Mouse (Mus musculus) liver, embryonic 16.5 days (tissue): Measurements from ENCODE around the gene Tmem132b. TPM values are rescaled to one million over a fixed set of nuclear protein-coding genes. Genes with fewer than 3 reads are reported as not detected.

Experiments
- ATAC-seq: fragments of 200-750 bp; cut with Nextera tagmentation; 2 replicates; pipeline ENCODE4 v1.8.0; 2017; ENCODE audit warnings: low read depth, mild to moderate bottlenecking, moderate number of reproducible peaks, moderate library complexity
- H3K27ac ChIP-seq: fragments of 300-500 bp; sonication (generic); 2 replicates; pipeline ENCODE4 v1.5.1; 2014; ENCODE audit warnings: mild to moderate bottlenecking, low read length
- H3K27me3 ChIP-seq: fragments of 300-500 bp; sonication (generic); 2 replicates; pipeline ENCODE4 v1.6.1; 2014; ENCODE audit warnings: low read depth, low read length, mixed read lengths; ENCODE audit not compliant: control insufficient read depth, insufficient read depth
- H3K36me3 ChIP-seq: fragments of 300-500 bp; sonication (generic); 2 replicates; pipeline ENCODE4 v1.6.1; 2014; ENCODE audit warnings: mild to moderate bottlenecking; ENCODE audit not compliant: control insufficient read depth, insufficient read depth
- H3K4me1 ChIP-seq: fragments of 300-500 bp; sonication (generic); 2 replicates; pipeline ENCODE4 v1.6.1; 2014; ENCODE audit warnings: low read depth, low read length, mixed read lengths; ENCODE audit not compliant: control insufficient read depth
- H3K4me2 ChIP-seq: fragments of 300-500 bp; sonication (generic); 2 replicates; pipeline ENCODE4 v1.6.1; 2014; ENCODE audit warnings: low read depth, low read length, mixed read lengths
- H3K4me3 ChIP-seq: fragments of 300-500 bp; sonication (generic); 2 replicates; pipeline ENCODE4 v1.5.1; 2014; ENCODE audit warnings: low read depth, mild to moderate bottlenecking, low read length
- H3K9ac ChIP-seq: fragments of 300-500 bp; sonication (generic); 2 replicates; pipeline ENCODE4 v1.6.1; 2014; ENCODE audit warnings: low read depth, low read length
- H3K9me3 ChIP-seq: fragments of 300-500 bp; sonication (generic); replicated peaks from 2 replicates; pipeline ENCODE4 v1.6.1; 2016; ENCODE audit warnings: low read length; ENCODE audit not compliant: control insufficient read depth
- whole genome bisulfite sequencing: fragments of 180-500 bp; shearing (Covaris S2); extraction: QIAGEN DNeasy Blood & Tissue Kit; methylation state at CpG from one replicate; pipeline ENCODE4 v1.1.7; 2014; ENCODE audit not compliant: insufficient replicate concordance; 5-methylcytosine and 5-hydroxymethylcytosine counted together
- polyA plus RNA-seq: library from polyadenylated mRNA; unstranded; fragments of >200 nt; fragmentation: Nextera tagmentation; extraction: Ambion mirVana; gene quantifications from 2 replicates; pipeline ENCODE4 v1.2.1, GENCODE M21; 2015

Tmem132b gene
- polyA plus RNA-seq, 1 experiment from 2014 or later, result not detected

- H3K27ac ChIP-seq, result no peak overlapping the region
- H3K9ac ChIP-seq, result no peak overlapping the region
- H3K4me3 ChIP-seq, result no peak overlapping the region
- no peaks in the 10 kb centered on the region; the same call in 1 of the 2 replicates for H3K9me3 ChIP-seq
- ATAC-seq, result no peak
- H3K36me3 ChIP-seq, result no peaks in the 10 kb centered on the region
- no peak overlapping the region for H3K4me2 ChIP-seq
- no peaks in the 10 kb centered on the region for H3K4me1 ChIP-seq
- 55% methylated on average over 4 of the region's 4 CpGs for WGBS
- peaks cover 14% of the 10 kb centered on the region for H3K27me3 ChIP-seq
Observed at GRCm38 (mm10) chr5:125526464-125526863, 5.1 kb upstream of the Tmem132b start.

GRCm38 (mm10) chr5:125529109-125529508, 2.5 kb upstream of the Tmem132b start:
- Histone ChIP-seq H3K27me3 (peaks cover 40% of the 10 kb centered on the region), H3K4me1 (no peaks in the 10 kb centered on the region; the same call in 1 of the 2 replicates), H3K4me2 (no peak overlapping the region), H3K4me3 (no peak overlapping the region), H3K36me3 (no peaks in the 10 kb centered on the region), H3K9ac (no peak overlapping the region), H3K27ac (no peak overlapping the region), H3K9me3 (no peaks in the 10 kb centered on the region; the same call in 1 of the 2 replicates)
- ATAC-seq, result no peak
- WGBS, result under 1% methylated on average over 5 of the region's 5 CpGs

- ATAC-seq, result no peak
- no peaks in the 10 kb centered on the region for H3K36me3 ChIP-seq
- no peak overlapping the region for H3K9ac ChIP-seq
Observed at GRCm38 (mm10) chr5:125532191-125532544, 594 bp downstream of the Tmem132b start.

GRCm38 (mm10) chr5:125532545-125533224, 1.1 kb downstream of the Tmem132b start:
- 2% methylated on average over 41 of the region's 64 CpGs for WGBS
- H3K27me3 ChIP-seq, result peaks cover 61% of the 10 kb centered on the region
- no peaks in the 10 kb centered on the region for H3K36me3 ChIP-seq
- no peak overlapping the region for H3K27ac ChIP-seq
- no peak overlapping the region for H3K4me3 ChIP-seq
- H3K9ac ChIP-seq, result no peak overlapping the region
- no peaks in the 10 kb centered on the region; the same call in 1 of the 2 replicates for H3K4me1 ChIP-seq
- H3K9me3 ChIP-seq, result no peaks in the 10 kb centered on the region
- no peak for ATAC-seq
- no peak overlapping the region for H3K4me2 ChIP-seq

More at GRCm38 (mm10) chr5:125532191-125532544, 594 bp downstream of the Tmem132b start:
- Histone ChIP-seq H3K9me3 (no peaks in the 10 kb centered on the region), H3K27ac (no peak overlapping the region), H3K4me2 (no peak overlapping the region), H3K4me1 (no peaks in the 10 kb centered on the region; the same call in 1 of the 2 replicates), H3K27me3 (peaks cover 61% of the 10 kb centered on the region), H3K4me3 (no peak overlapping the region)
- under 1% methylated on average over 17 of the region's 30 CpGs for WGBS

- no peak for ATAC-seq
- 3% methylated on average over 24 of the region's 24 CpGs for WGBS
- H3K9me3 ChIP-seq, result no peaks in the 10 kb centered on the region
- H3K4me2 ChIP-seq, result no peak overlapping the region
- H3K4me1 ChIP-seq, result no peaks in the 10 kb centered on the region; the same call in 1 of the 2 replicates
- no peak overlapping the region for H3K9ac ChIP-seq
- H3K27ac ChIP-seq, result no peak overlapping the region
- H3K4me3 ChIP-seq, result no peak overlapping the region
- H3K27me3 ChIP-seq, result peaks cover 61% of the 10 kb centered on the region
- no peaks in the 10 kb centered on the region for H3K36me3 ChIP-seq
Observed at GRCm38 (mm10) chr5:125533225-125533900, 1.8 kb downstream of the Tmem132b start.

GRCm38 (mm10) chr5:125534168-125534610, 2.6 kb downstream of the Tmem132b start:
- Histone ChIP-seq H3K4me3 (no peak overlapping the region), H3K36me3 (no peaks in the 10 kb centered on the region), H3K27ac (no peak overlapping the region), H3K4me1 (no peaks in the 10 kb centered on the region; the same call in 1 of the 2 replicates), H3K4me2 (no peak overlapping the region), H3K9me3 (no peaks in the 10 kb centered on the region), H3K27me3 (peaks cover 61% of the 10 kb centered on the region), H3K9ac (no peak overlapping the region)
- no peak for ATAC-seq
- 6% methylated on average over 7 of the region's 7 CpGs for WGBS

- WGBS, result 3% methylated on average over 26 of the region's 26 CpGs
- no peak for ATAC-seq
- Histone ChIP-seq H3K4me3 (no peak overlapping the region), H3K9me3 (no peaks in the 10 kb centered on the region), H3K36me3 (no peaks in the 10 kb centered on the region), H3K9ac (no peak overlapping the region), H3K27ac (no peak overlapping the region), H3K4me2 (no peak overlapping the region), H3K4me1 (no peaks in the 10 kb centered on the region; the same call in 1 of the 2 replicates), H3K27me3 (peaks cover 59% of the 10 kb centered on the region)
Observed at GRCm38 (mm10) chr5:125534611-125535324, 3.2 kb downstream of the Tmem132b start.

- no peak for ATAC-seq
- WGBS, result 63% methylated on average over 2 of the region's 2 CpGs
- H3K4me3 ChIP-seq, result no peak overlapping the region
- H3K4me2 ChIP-seq, result no peak overlapping the region
- no peaks in the 10 kb centered on the region for H3K9me3 ChIP-seq
- H3K9ac ChIP-seq, result no peak overlapping the region
- H3K4me1 ChIP-seq, result no peaks in the 10 kb centered on the region
- no peaks in the 10 kb centered on the region for H3K27me3 ChIP-seq
- no peaks in the 10 kb centered on the region for H3K36me3 ChIP-seq
- H3K27ac ChIP-seq, result no peak overlapping the region
Observed at GRCm38 (mm10) chr5:125545090-125545489, 13.5 kb downstream of the Tmem132b start.
